Mouse (Mus musculus) heart, postnatal 4 days (tissue): Measurements from ENCODE around the gene Nsd2. TPM values are rescaled to one million over a fixed set of nuclear protein-coding genes. Genes with fewer than 3 reads are reported as not detected.
A peak's percentile ranks its signal among the peaks of the same experiment; 100 is the strongest.
"Not testable (repeated sequence)": the region's sequence is repeated elsewhere in the genome, so short reads cannot be mapped to it uniquely, and the experiment has no call there.

Experiments used
- DNase-seq: peaks from one replicate; pipeline ENCODE4 v3.0.0; 2021
- total RNA-seq, 2 experiments: library from RNA; stranded (reverse); gene quantifications; 2 replicates each; pipeline ENCODE4 v1.2.3; 2021

The Nsd2 gene
- total RNA-seq, 2 experiments from 2014 or later, result 96.1 to 104 TPM

GRCm38 (mm10) chr5:33851466-33851865, 30.9 kb downstream of the Nsd2 start:
- DNase-seq, result no peak

GRCm38 (mm10) chr5:33853086-33853485, 32.6 kb downstream of the Nsd2 start:
- no peak for DNase-seq

- no peak for DNase-seq
Measured at GRCm38 (mm10) chr5:33854019-33854418, 33.5 kb downstream of the Nsd2 start.

GRCm38 (mm10) chr5:33857693-33858092, 37.2 kb downstream of the Nsd2 start:
- DNase-seq, result no peak

- DNase-seq, result no peak
Measured at GRCm38 (mm10) chr5:33875472-33875871, 54.9 kb downstream of the Nsd2 start.

- no peak for DNase-seq
Measured at GRCm38 (mm10) chr5:33881118-33881517, 60.6 kb downstream of the Nsd2 start.

- no peak for DNase-seq
Measured at GRCm38 (mm10) chr5:33893406-33893805, 72.9 kb downstream of the Nsd2 start.

- no peak for DNase-seq
Measured at GRCm38 (mm10) chr5:33895116-33895515, 74.6 kb downstream of the Nsd2 start.

- no peak for DNase-seq
Measured at GRCm38 (mm10) chr5:33897158-33897557, 76.6 kb downstream of the Nsd2 start.

GRCm38 (mm10) chr5:33898671-33899070, 78.1 kb downstream of the Nsd2 start:
- DNase-seq, result no peak

GRCm38 (mm10) chr5:33899245-33899644, 78.7 kb downstream of the Nsd2 start:
- DNase-seq, result no peak

GRCm38 (mm10) chr5:33900101-33900500, 79.6 kb downstream of the Nsd2 start:
- DNase-seq, result no peak

GRCm38 (mm10) chr5:33900701-33901263, 80.3 kb downstream of the Nsd2 start:
- DNase-seq, result no peak

- DNase-seq, result no peak
Measured at GRCm38 (mm10) chr5:33901278-33901677, 80.8 kb downstream of the Nsd2 start.

GRCm38 (mm10) chr5:33902696-33903095, 82.2 kb downstream of the Nsd2 start:
- peak; percentile 33 for DNase-seq

- no peak for DNase-seq
Measured at GRCm38 (mm10) chr5:33903176-33903575, 82.7 kb downstream of the Nsd2 start.

GRCm38 (mm10) chr5:33915031-33915430, 94.5 kb downstream of the Nsd2 start:
- not testable (repeated sequence) for DNase-seq

- DNase-seq, result not testable (repeated sequence)
Measured at GRCm38 (mm10) chr5:33916616-33917015, 96.1 kb downstream of the Nsd2 start.

GRCm38 (mm10) chr5:33919466-33919865, 98.9 kb downstream of the Nsd2 start:
- no peak for DNase-seq

GRCm38 (mm10) chr5:33920037-33920436, 99.5 kb downstream of the Nsd2 start:
- DNase-seq, result no peak

- DNase-seq, result no peak
Measured at GRCm38 (mm10) chr5:33920924-33921323, 100.4 kb downstream of the Nsd2 start.

- DNase-seq, result no peak
Measured at GRCm38 (mm10) chr5:33921486-33922235, 101.1 kb downstream of the Nsd2 start.

- no peak for DNase-seq
Measured at GRCm38 (mm10) chr5:33922566-33922965, 102.0 kb downstream of the Nsd2 start.

GRCm38 (mm10) chr5:33926170-33926569, 105.6 kb downstream of the Nsd2 start:
- no peak for DNase-seq
